Mouse (Mus musculus): ENCODE measurements around the gene Siglece. TPM values are rescaled to one million over a fixed set of nuclear protein-coding genes. Genes with fewer than 3 reads are reported as not detected.

Gene Siglece
- polyA plus RNA-seq, 1 experiment from 2014 or later, result 0.42 TPM

GRCm38 (mm10) chr7:43608316-43608824 is 51.6 kb downstream of the Siglece start:
- no peaks in the 10 kb centered on the region for H3K27me3 ChIP-seq (replicated peaks; ENCODE audit: control insufficient read depth, insufficient read depth, low read length)
- no peak overlapping the region for H3K4me3 ChIP-seq (ENCODE audit: low read depth, low read length)
- H3K4me1 ChIP-seq (ENCODE audit: control insufficient read depth, insufficient read depth, low read length), result peaks cover 5% of the 10 kb centered on the region
- H3K9ac ChIP-seq (ENCODE audit: low read length), result no peak overlapping the region
- H3K27ac ChIP-seq (ENCODE audit: low read depth, low read length), result no peak overlapping the region
- DNase-seq (ENCODE audit: low spot score), result no peak
- ATAC-seq, result no peak
- H3K36me3 ChIP-seq (ENCODE audit: control insufficient read depth, insufficient read depth, low read length), result no peaks in the 10 kb centered on the region
- H3K4me2 ChIP-seq (ENCODE audit: low read length), result no peak overlapping the region
- 83% methylated on average over 7 of the region's 7 CpGs for WGBS
- H3K9me3 ChIP-seq (replicated peaks; ENCODE audit: control insufficient read depth, low read length), result no peaks in the 10 kb centered on the region

DNA sequence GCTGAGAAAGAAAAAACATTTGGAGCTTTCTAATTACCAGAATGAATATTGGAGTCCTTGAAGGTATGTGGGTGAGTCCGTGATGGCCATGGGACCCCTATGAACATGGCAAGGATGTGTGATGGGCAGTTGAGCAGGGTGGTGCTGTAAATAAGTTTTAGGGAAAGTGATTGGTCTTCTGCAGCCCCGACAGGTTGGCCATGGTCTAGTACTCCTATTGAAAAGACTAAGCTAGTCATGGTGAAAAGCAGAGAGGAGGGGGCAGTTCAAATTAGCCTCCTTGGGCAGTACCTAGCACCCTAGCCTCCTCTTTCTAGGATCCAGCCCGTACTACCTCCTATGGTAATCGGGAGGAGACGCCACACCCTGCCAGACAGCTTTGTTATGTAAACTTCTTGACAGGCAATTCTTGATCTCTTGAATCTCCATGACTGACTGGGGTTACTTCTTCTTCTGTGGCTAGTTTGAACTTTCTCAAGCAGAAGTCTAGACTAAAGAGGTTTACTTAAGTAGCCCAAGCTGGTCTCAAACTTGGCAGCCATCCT is 52.1 kb downstream of the Siglece start:
- no peak for ATAC-seq
- no peak for DNase-seq (ENCODE audit: low spot score)
- 48% methylated on average over 5 of the region's 5 CpGs for WGBS
- H3K4me1 ChIP-seq (ENCODE audit: control insufficient read depth, insufficient read depth, low read length), result peaks cover 5% of the 10 kb centered on the region
- peak overlapping the region; percentile 69 for H3K4me2 ChIP-seq (ENCODE audit: low read length)
- H3K27ac ChIP-seq (ENCODE audit: low read depth, low read length), result no peak overlapping the region
- no peak overlapping the region for H3K4me3 ChIP-seq (ENCODE audit: low read depth, low read length)
- no peaks in the 10 kb centered on the region for H3K9me3 ChIP-seq (replicated peaks; ENCODE audit: control insufficient read depth, low read length)
- no peaks in the 10 kb centered on the region for H3K27me3 ChIP-seq (replicated peaks; ENCODE audit: control insufficient read depth, insufficient read depth, low read length)
- H3K36me3 ChIP-seq (ENCODE audit: control insufficient read depth, insufficient read depth, low read length), result no peaks in the 10 kb centered on the region
- no peak overlapping the region; the same call in 1 of the 2 replicates for H3K9ac ChIP-seq (ENCODE audit: low read length)

- Histone ChIP-seq H3K27me3 (replicated peaks; ENCODE audit: control insufficient read depth, insufficient read depth, low read length) (no peaks in the 10 kb centered on the region), H3K4me3 (ENCODE audit: low read depth, low read length) (peak within 1 kb of the TSS; percentile 35), H3K9ac (ENCODE audit: low read length) (peak within 1 kb of the TSS; percentile 41), H3K4me1 (ENCODE audit: control insufficient read depth, insufficient read depth, low read length) (peaks cover 7% of the 10 kb centered on the region), H3K27ac (ENCODE audit: low read depth, low read length) (no peak within 1 kb of the TSS), H3K9me3 (replicated peaks; ENCODE audit: control insufficient read depth, low read length) (no peaks in the 10 kb centered on the region), H3K4me2 (ENCODE audit: low read length) (peak within 1 kb of the TSS; percentile 69), H3K36me3 (ENCODE audit: control insufficient read depth, insufficient read depth, low read length) (no peaks in the 10 kb centered on the region)
- ATAC-seq, result peak; percentile 94
- WGBS, result 16% methylated on average over 41 of the region's 41 CpGs
- DNase-seq (ENCODE audit: low spot score), result peak; percentile 86
Measured at GRCm38 (mm10) chr7:43606896-43607742, 52.8 kb downstream of the Siglece start, which contains the start of gene Zfp819. Gene Zfp819, plus strand, starts transcription at chr7:43607169.

DNA sequence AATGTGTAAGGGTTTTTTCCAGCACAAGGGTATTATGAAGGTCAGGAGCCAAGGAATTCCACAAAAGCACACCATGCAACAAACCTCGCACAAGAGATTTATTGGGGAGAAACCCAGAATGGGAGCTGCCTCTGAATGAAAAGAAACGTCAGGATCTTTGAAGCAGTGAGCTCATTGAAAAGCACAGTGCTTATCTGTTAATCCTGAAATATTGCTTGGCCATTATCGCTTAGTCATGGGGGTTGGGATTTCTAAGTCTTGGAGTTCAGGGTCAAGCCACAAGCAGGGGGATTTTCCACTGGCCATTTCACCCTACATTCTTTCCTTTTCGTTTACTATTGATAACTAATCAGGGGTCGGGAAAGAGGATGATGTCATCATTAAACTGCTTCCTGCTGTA is 58.1 kb downstream of the Siglece start:
- Histone ChIP-seq H3K27me3 (replicated peaks; ENCODE audit: control insufficient read depth, insufficient read depth, low read length) (no peaks in the 10 kb centered on the region), H3K4me3 (ENCODE audit: low read depth, low read length) (no peak overlapping the region), H3K9ac (ENCODE audit: low read length) (no peak overlapping the region), H3K4me2 (ENCODE audit: low read length) (no peak overlapping the region), H3K36me3 (ENCODE audit: control insufficient read depth, insufficient read depth, low read length) (no peaks in the 10 kb centered on the region), H3K9me3 (replicated peaks; ENCODE audit: control insufficient read depth, low read length) (no peaks in the 10 kb centered on the region), H3K4me1 (ENCODE audit: control insufficient read depth, insufficient read depth, low read length) (peaks cover 4% of the 10 kb centered on the region; the same call in 1 of the 2 replicates), H3K27ac (ENCODE audit: low read depth, low read length) (no peak overlapping the region)
- 14% methylated on average over 5 of the region's 5 CpGs for WGBS
- ATAC-seq (no peak), DNase-seq (ENCODE audit: low spot score) (peak; percentile 11)

Other genes starting within 250 kb of the Siglece start
- not detected in 2 replicates for gene Lim2, start 232.5 kb downstream of the Siglece start, polyA plus RNA-seq (2014; fragmentation: Nextera tagmentation; extraction: Ambion mirVana)
- not detected in 2 replicates for gene Nkg7, start 223.1 kb downstream of the Siglece start, polyA plus RNA-seq (2014; fragmentation: Nextera tagmentation; extraction: Ambion mirVana)
- not detected in 2 replicates for gene Cldnd2, start 219.4 kb downstream of the Siglece start, polyA plus RNA-seq (2014; fragmentation: Nextera tagmentation; extraction: Ambion mirVana)
- 156 and 182 TPM in 2 replicates for gene Etfb, start 216.1 kb downstream of the Siglece start, polyA plus RNA-seq (2014; fragmentation: Nextera tagmentation; extraction: Ambion mirVana)
- not detected in 2 replicates for gene Gm45233, start 216.0 kb downstream of the Siglece start, polyA plus RNA-seq (2014; fragmentation: Nextera tagmentation; extraction: Ambion mirVana)
- gene Vsig10l, start 197.0 kb downstream of the Siglece start, polyA plus RNA-seq (2014; fragmentation: Nextera tagmentation; extraction: Ambion mirVana), result 3.2 and 6.5 TPM in 2 replicates
- 4.6 and 5.1 TPM in 2 replicates for gene Iglon5, start 170.1 kb downstream of the Siglece start, polyA plus RNA-seq (2014; fragmentation: Nextera tagmentation; extraction: Ambion mirVana)
- gene 4931406B18Rik, start 154.2 kb downstream of the Siglece start, polyA plus RNA-seq (2014; fragmentation: Nextera tagmentation; extraction: Ambion mirVana), result not detected in 2 replicates
- gene Cd33, start 115.7 kb downstream of the Siglece start, polyA plus RNA-seq (2014; fragmentation: Nextera tagmentation; extraction: Ambion mirVana), result 0.61 and 1.2 TPM in 2 replicates
- 7.6 and 9.0 TPM in 2 replicates for gene Zfp658, start 97.9 kb downstream of the Siglece start, polyA plus RNA-seq (2014; fragmentation: Nextera tagmentation; extraction: Ambion mirVana)
- gene Zfp719, start 80.6 kb downstream of the Siglece start, polyA plus RNA-seq (2014; fragmentation: Nextera tagmentation; extraction: Ambion mirVana), result 18.8 and 21.5 TPM in 2 replicates
- 0.47 and 0.53 TPM in 2 replicates for gene Zfp819, start 53.0 kb downstream of the Siglece start, polyA plus RNA-seq (2014; fragmentation: Nextera tagmentation; extraction: Ambion mirVana)
- not detected in 2 replicates for gene Ceacam18, start 25.5 kb downstream of the Siglece start, polyA plus RNA-seq (2014; fragmentation: Nextera tagmentation; extraction: Ambion mirVana)
- 18.9 and 20.6 TPM in 2 replicates for gene Ctu1, start 11.9 kb upstream of the Siglece start, polyA plus RNA-seq (2014; fragmentation: Nextera tagmentation; extraction: Ambion mirVana)
- not detected in 2 replicates for gene Klk14, start 30.3 kb upstream of the Siglece start, polyA plus RNA-seq (2014; fragmentation: Nextera tagmentation; extraction: Ambion mirVana)
- gene Klk13, start 52.4 kb upstream of the Siglece start, polyA plus RNA-seq (2014; fragmentation: Nextera tagmentation; extraction: Ambion mirVana), result not detected in 2 replicates
- 0.19 TPM in 1 of 2 replicates, not detected in the other for gene Klk12, start 108.7 kb upstream of the Siglece start, polyA plus RNA-seq (2014; fragmentation: Nextera tagmentation; extraction: Ambion mirVana)
- not detected in 2 replicates for gene Klk11, start 114.4 kb upstream of the Siglece start, polyA plus RNA-seq (2014; fragmentation: Nextera tagmentation; extraction: Ambion mirVana)
- gene Klk10, start 120.9 kb upstream of the Siglece start, polyA plus RNA-seq (2014; fragmentation: Nextera tagmentation; extraction: Ambion mirVana), result 0.13 TPM in 1 of 2 replicates, not detected in the other
- gene Klk9, start 131.7 kb upstream of the Siglece start, polyA plus RNA-seq (2014; fragmentation: Nextera tagmentation; extraction: Ambion mirVana), result not detected in 2 replicates
- 7.1 and 9.6 TPM in 2 replicates for gene Klk8, start 137.4 kb upstream of the Siglece start, polyA plus RNA-seq (2014; fragmentation: Nextera tagmentation; extraction: Ambion mirVana)
- not detected in 2 replicates for gene Klk7, start 151.1 kb upstream of the Siglece start, polyA plus RNA-seq (2014; fragmentation: Nextera tagmentation; extraction: Ambion mirVana)
- not detected in 2 replicates for gene Klk6, start 164.3 kb upstream of the Siglece start, polyA plus RNA-seq (2014; fragmentation: Nextera tagmentation; extraction: Ambion mirVana)
- gene Klk5, start 181.8 kb upstream of the Siglece start, polyA plus RNA-seq (2014; fragmentation: Nextera tagmentation; extraction: Ambion mirVana), result not detected in 2 replicates
- gene Klk4, start 221.0 kb upstream of the Siglece start, polyA plus RNA-seq (2014; fragmentation: Nextera tagmentation; extraction: Ambion mirVana), result 0.69 and 0.86 TPM in 2 replicates